Mouse (Mus musculus): Measurements from ENCODE around the gene Yjefn3.
A peak's percentile ranks its signal among the peaks of the same experiment; 100 is the strongest.
"Not testable (repeated sequence)": the region's sequence is repeated elsewhere in the genome, so short reads cannot be mapped to it uniquely, and the experiment has no call there.

Yjefn3 gene

GRCm38 (mm10) chr8:69902163-69903062 lies at the start of gene Yjefn3, which contains the start of the genes Tssk6 and Ndufa13:
Yjefn3 (minus strand) TSS chr8:69902712.
Tssk6 (plus strand) TSS chr8:69902184.
Ndufa13 (minus strand) TSS chr8:69902558.
- peak; percentile 18 for DNase-seq (ENCODE audit: low spot score)

DNA sequence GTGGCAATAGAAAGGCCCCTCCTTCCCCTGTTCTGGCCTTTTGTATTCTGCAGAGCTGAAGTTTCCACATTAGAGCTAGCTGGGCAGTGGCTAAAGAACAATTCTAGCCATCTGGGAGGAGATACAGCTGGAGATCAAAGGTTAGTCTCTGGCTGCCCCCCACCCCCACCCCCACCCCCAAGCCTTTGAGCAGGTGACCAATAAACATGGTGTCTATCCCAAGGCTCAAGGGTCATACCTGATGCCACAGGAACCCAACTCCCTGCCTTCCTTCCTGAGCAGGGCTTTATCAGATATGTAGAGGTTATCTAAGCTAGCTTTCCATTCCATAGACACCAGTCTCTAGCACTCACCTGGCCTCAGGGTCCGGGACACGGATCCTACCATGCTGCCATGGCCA lies 47.8 kb upstream of the Yjefn3 start:
- DNase-seq (ENCODE audit: low spot score): no peak

GRCm38 (mm10) chr8:69942495-69942894 lies 40.0 kb upstream of the Yjefn3 start:
- not testable (repeated sequence) for DNase-seq (ENCODE audit: low spot score)

GRCm38 (mm10) chr8:69940386-69940785 lies 37.9 kb upstream of the Yjefn3 start:
- no peak for DNase-seq (ENCODE audit: low spot score)

GRCm38 (mm10) chr8:69939633-69940032 lies 37.1 kb upstream of the Yjefn3 start:
- no peak for DNase-seq (ENCODE audit: low spot score)

DNA sequence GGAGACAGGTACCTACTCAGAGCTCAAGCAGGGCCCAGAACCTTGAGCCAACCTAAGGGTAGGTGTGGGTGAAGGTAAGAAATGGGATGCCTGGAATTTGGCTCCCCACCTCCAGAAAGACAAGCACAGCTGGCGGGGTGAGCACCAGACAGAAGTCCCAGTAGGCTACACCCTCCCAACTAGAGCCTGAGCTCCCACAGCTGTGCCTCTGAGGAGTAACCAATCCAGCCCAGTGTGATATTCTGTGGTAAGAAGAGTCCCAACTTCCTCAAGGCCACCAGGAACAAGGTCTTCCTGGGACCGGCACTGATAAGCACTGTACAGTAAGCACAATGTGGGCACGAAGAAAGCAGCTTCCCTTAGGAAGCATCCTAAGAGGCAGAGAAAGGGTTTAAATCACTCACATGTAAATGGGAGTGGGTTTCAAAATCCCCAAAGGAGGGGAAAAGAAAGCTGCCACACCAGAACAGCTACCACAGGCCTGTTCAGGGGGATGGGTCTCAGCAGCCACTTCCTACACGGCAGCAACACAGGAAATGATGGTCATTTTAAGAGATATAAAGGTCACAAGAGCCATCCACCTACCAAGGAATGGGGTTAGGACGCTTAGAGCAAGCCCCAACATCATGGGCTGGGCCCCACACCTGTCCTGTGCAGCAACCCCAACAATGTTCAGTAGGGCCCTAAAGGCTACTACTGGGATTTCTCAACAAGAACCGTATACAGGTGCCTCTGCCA lies 35.9 kb upstream of the Yjefn3 start:
- peak; percentile 59 for DNase-seq (ENCODE audit: low spot score)

- DNase-seq (ENCODE audit: low spot score): no peak
Observed at GRCm38 (mm10) chr8:69937466-69937865, 35.0 kb upstream of the Yjefn3 start.

DNA sequence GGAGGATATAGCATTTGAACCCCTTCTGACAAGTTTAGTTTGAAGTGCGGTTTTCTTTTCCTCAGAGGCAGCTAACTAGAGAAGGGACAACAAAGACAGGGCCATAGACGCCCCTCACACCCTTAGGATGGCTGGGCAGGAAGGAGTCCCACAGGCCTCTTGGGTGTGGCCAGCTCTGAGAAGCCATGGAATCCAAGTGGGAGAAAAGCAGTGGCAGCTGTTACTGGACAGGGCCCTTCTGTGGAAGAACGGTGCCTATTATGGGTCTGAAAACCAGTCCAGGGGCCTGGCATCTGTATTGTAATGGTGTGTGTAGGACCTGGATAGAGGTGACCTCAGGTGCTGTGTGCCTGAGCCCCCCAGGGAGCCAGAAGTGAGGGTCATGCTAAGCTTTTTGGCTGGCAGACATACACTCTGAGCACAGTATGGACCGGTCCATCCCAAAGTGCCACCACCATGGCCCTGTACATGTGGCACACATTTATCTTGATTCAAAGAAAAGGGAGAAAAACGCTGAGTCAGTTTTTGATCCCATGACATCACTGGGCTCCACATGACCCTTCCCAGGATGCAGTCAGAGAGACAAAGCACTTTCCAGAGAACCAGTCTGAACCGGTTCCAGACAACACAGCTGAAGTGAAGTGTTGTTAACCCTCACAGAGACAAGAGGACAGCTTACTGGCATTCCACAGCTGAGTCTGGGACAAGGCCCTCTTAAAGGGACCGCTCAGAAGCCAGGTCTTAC lies 33.7 kb upstream of the Yjefn3 start:
- DNase-seq (ENCODE audit: low spot score): no peak

- no peak for DNase-seq (ENCODE audit: low spot score)
Observed at GRCm38 (mm10) chr8:69935431-69935830, 32.9 kb upstream of the Yjefn3 start.

DNA sequence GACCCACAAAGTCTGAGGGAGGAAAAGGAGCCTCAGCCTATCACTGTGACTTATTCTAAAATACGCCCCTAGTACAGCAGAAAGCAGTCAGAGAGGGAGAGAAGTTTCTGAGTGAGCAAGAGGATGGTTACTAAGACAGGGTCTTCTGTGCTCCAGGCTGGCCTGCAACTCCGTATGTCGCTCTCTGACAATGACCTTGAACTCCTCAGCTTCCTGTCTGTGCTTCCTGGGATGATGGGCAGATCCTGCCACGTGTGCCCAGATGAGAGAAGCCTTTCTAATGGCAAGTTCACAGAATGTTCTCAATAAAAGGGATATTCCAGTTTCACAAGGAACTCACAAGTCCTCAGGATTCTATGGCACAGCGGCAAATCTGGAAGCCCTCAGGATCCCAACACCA lies 32.1 kb upstream of the Yjefn3 start:
- DNase-seq (ENCODE audit: low spot score): no peak

- DNase-seq (ENCODE audit: low spot score): no peak
Observed at GRCm38 (mm10) chr8:69933811-69934210, 31.3 kb upstream of the Yjefn3 start.

DNA sequence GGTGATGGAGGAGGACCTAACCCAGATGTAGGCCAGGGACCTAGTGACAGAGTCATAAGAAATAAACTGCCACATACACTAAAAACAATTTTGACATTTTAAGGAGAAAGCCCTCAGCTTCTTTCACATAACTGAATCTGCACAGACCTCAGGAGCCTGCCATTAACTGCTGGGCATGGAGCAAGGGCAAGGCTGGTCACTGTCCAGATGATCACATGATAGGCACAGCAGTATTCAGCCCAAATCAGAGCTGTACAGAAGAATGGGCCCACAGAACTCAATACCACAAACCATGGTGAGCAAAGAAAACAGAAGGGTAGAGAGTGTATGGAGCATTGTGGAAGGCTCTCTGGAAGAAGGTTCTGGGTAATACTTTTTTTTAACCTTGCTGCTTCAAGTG lies 24.4 kb upstream of the Yjefn3 start:
- no peak for DNase-seq (ENCODE audit: low spot score)

DNA sequence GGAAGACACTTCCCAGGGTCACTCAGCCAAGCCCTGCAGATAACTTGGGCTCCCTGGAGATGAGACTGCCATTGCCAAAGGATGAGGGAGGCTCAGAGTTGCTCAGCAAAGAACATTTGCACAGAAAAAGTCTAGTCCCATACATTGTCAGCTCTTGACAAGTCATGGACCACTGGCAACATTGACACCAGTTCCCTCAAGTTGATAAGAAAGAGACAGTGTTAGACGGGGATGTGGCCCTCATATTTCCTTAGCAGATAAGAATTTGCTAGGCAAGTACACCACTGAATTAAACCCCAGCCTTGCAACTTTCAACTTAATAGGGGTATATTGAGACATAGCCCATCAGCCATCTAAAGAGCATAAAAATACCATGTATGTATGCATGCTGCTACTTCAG lies 21.5 kb upstream of the Yjefn3 start:
- DNase-seq (ENCODE audit: low spot score): no peak

GRCm38 (mm10) chr8:69921141-69921540 lies 18.6 kb upstream of the Yjefn3 start:
- no peak for DNase-seq (ENCODE audit: low spot score)

DNA sequence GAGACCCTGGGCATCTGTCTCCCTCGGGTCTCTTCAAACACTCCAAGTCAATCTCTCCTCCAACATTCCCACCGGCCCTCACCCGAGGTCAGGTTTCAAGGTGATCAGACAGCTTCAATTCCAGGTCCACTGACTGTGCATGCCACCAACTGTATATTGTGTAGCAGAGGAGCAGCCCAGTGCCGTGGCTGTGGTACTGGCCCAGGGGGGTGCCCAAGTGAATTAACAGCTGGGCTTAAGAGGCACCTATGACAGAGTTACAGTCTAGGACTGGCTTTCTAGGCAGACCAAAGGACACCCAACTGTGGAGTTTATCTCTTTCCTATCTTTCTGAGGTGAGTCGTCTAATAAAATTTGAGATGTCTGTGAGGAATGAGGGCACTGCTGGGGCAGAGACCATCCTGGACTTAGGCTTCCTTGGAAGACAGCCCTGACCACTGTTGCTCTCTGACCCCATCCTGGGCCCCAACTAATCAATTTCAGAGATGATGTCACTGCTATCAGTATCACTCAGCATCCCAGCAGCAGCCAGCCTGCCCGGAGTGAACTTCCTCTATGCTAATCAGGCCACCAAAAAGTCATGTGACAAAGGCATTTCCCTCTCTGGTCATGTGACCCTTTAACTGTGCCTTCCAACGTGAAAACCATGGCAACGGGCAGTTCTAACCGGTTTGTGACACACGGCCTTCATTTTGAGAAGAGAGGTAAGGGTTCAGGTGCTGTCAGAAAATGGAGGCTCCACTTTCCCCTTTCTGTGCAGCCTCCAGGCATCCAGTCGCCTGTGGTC lies 17.6 kb upstream of the Yjefn3 start:
- DNase-seq (ENCODE audit: low spot score): no peak

DNA sequence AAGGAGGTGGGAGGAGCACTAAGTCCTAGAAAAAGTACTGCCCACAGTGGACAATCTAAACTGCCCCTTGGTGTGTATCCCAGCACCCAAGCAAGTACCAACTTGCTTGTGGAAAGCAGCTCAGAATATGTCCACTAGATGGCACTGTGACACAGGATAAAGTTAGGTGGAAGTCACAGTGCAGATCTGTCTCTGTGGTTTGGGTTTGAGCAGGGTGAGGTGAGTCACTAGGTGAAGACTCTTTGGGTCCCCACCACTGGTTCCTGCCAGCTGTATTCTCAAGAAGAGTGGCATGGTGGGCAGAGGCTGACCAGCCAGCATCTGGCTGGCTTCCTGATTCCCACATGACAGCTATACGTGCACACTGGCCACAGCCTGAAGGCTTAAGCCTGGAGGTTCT lies 16.5 kb upstream of the Yjefn3 start:
- peak; percentile 35 for DNase-seq (ENCODE audit: low spot score)

GRCm38 (mm10) chr8:69918506-69918905 lies 16.0 kb upstream of the Yjefn3 start:
- no peak for DNase-seq (ENCODE audit: low spot score)

- DNase-seq (ENCODE audit: low spot score): no peak
Observed at GRCm38 (mm10) chr8:69915748-69916147, 13.2 kb upstream of the Yjefn3 start.

DNA sequence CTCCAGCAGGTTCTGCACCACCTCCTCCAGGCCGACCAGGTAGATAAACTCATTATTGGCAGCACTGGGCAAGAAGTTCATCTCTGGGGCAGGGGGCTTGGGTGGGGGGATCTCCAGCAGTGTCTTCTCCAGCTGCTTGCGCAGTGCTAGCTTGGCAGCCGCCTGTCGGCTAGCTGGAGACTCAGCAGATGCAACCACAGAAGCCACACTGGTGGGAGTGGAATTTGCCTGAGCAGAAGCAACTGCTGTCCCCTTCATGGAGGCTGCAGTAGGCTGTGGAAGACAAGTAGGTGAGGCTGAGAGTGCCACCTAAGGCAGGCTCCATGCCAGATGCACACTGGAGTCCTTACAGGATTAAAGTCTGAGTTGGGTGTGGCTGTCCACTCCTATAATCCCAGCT lies 12.0 kb upstream of the Yjefn3 start:
- DNase-seq (ENCODE audit: low spot score): no peak

- no peak for DNase-seq (ENCODE audit: low spot score)
Observed at GRCm38 (mm10) chr8:69912478-69913074, 10.1 kb upstream of the Yjefn3 start.

DNA sequence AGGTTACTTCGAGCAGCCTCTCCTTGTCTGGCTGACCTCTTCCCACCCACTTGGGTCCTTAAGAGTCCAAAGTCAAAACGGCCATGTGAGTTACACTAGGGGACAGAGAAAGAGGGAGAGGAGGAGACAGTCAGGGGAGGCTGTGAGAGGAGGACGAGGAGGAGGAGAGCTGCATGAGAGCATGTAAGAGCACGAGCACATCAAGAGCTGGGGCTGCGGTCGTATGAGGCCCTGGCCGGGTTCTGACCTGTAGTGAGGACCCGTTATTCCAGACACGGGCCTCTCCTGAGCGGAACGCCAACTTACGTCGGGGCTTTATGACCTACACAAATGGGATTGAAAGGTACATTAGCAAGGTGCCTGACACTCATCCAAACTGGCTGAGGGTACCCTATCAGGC lies 9.4 kb upstream of the Yjefn3 start:
- no peak for DNase-seq (ENCODE audit: low spot score)

All from ovary, adult 18-20 months (tissue).